Mouse (Mus musculus) embryonic fibroblast, embryonic 13.5 days (primary cell): ENCODE data around the gene Fam69a.

Experiments used
- CTCF ChIP-seq: IDR thresholded peaks from 2 replicates; pipeline ENCODE4 v1.5.1; 2011; ENCODE audit warnings: mild to moderate bottlenecking, control low read depth, low read length, moderate library complexity, borderline replicate concordance; ENCODE audit not compliant: insufficient read depth
- POLR2A ChIP-seq: IDR thresholded peaks from 2 replicates; pipeline ENCODE4 v1.6.1; 2011; ENCODE audit warnings: low read depth, mild to moderate bottlenecking, control low read depth, low read length, moderate library complexity

DNA sequence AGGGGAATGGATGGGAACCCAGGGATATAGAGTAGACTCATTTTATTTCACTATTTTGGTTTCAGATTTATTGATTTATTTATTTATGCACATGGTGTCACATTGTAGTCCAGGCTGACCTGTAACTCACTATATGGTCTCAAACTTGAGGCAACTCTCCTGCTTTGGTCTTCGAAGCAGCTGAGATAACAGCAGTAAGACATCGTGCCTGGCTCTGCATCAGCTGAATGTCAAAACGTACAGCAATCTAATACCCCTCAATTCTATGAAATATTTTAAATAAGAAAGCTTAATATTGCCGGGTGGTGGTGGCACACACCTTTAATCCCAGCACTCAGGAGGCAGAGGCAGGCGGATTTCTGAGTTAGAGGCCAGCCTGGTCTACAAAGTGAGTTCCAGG is 75.9 kb downstream of the Fam69a start:
- TF ChIP-seq POLR2A (no peak), CTCF (no peak)
